Comparison of ENCODE assay signal across 9 mouse cellular contexts in the genomic region with DNA sequence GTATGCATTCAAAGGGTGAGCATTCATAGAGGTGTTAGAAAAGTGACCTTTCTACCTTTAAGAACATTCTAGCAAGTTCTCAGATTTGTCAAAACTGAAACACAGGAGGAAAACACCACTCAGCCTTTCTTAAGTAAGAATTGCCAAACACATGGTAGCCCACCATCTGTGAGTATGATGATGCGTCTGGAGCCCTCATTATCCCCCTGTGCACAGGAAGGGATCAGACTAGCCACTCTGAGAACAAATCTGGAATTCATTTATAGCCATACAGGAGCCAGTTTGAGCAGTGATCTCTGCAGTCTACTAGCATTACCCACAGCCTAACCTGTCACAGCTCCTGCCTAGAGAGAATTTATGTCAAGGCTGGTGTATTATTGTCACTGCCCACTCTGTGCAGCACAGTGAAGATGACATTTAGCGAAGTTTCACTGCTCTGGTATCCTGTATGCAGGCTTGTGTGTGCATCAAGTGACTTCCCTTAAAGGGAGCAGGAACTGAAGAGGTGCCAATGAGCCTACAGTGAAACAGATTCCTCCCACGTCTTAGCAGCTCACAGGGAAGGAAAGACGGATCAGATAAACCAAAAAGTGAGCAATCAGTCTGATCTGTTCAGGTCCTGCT.
DNase-seq lines count a peak whose midpoint lies in the region; ATAC-seq lines count a peak whose summit lies in the region.
"Had no signal": no experiment of that assay in that cellular context is flagged by ENCODE, and none has a peak within 500 bp of the region (broad histone marks: within the 10 kb centered on the region; RNA-seq: fewer than 3 reads in every experiment).

No protein-coding gene starts in this region.

- intact Hi-C loops in left cerebral cortex, postnatal 25 days (cut with DNase I): loop anchor here (10.0 kb wide), 1 partner anchor 268 kb away; no protein-coding TSS in a partner anchor

- DNase-seq in embryo, embryonic 10 days (ENCODE audit: low spot score): peak; percentile 32
- no peak for DNase-seq in embryo, embryonic 9.5 days (ENCODE audit: extremely low spot score)
- DNase-seq in brain, adult 2 months (ENCODE audit: low read depth, low spot score): peak; percentile 91
- DNase-seq in gonadal fat pad, adult 2 months (ENCODE audit: low read depth): peak; percentile 16
- DNase-seq in left cerebral cortex, postnatal 25 days (ENCODE audit: low spot score in 2 of 2): peak; percentile 43 to 90
- DNase-seq in cerebellum, adult 8-10 months: no peak
- DNase-seq in kidney, postnatal 36 days: no peak
- DNase-seq: lung, postnatal 36 days had no signal

- no peak for ATAC-seq in activated CD4-positive, CD25-positive, alpha-beta regulatory T cell, adult 4 months

Comparison
In these comparisons a context has a peak if more than half of its experiments do, and no peak if none do; other contexts are left out.
1. DNase-seq: peak in embryo, embryonic 10 days (single experiment), brain, adult 2 months (single experiment), gonadal fat pad, adult 2 months (single experiment) and left cerebral cortex, postnatal 25 days (2 of 2); none in embryo, embryonic 9.5 days (single experiment), cerebellum, adult 8-10 months (single experiment) and kidney, postnatal 36 days (0 of 2).